Mouse (Mus musculus) lung, embryonic 16.5 days (tissue): ENCODE results near the gene Tnrc6b. TPM values are rescaled to one million over a fixed set of nuclear protein-coding genes. Genes with fewer than 3 reads are reported as not detected.
"Not testable (repeated sequence)": the region's sequence is repeated elsewhere in the genome, so short reads cannot be mapped to it uniquely, and the experiment has no call there.

Experiments
- ATAC-seq: fragments of 200-750 bp; cut with Nextera tagmentation; 2 replicates; pipeline ENCODE4 v1.8.0; 2017; ENCODE audit warnings: low read depth, mild to moderate bottlenecking, moderate library complexity
- H3K27ac ChIP-seq: fragments of 300-500 bp; sonication (generic); 2 replicates; pipeline ENCODE4 v1.5.1; 2014; ENCODE audit warnings: mild to moderate bottlenecking, control low read depth, low read length
- H3K27me3 ChIP-seq: fragments of 300-500 bp; sonication (generic); 2 replicates; pipeline ENCODE4 v1.6.1; 2014; ENCODE audit warnings: low read depth, low read length, mixed read lengths; ENCODE audit not compliant: control insufficient read depth, insufficient read depth
- H3K36me3 ChIP-seq: fragments of 300-500 bp; sonication (generic); 2 replicates; pipeline ENCODE4 v1.6.1; 2014; ENCODE audit warnings: low read length; ENCODE audit not compliant: control insufficient read depth, insufficient read depth
- H3K4me1 ChIP-seq: fragments of 300-500 bp; sonication (generic); replicated peaks from 2 replicates; pipeline ENCODE4 v1.6.1; 2014; ENCODE audit warnings: low read length, mixed read lengths; ENCODE audit not compliant: control insufficient read depth, insufficient read depth
- H3K4me2 ChIP-seq: fragments of 300-500 bp; sonication (generic); 2 replicates; pipeline ENCODE4 v1.6.1; 2014; ENCODE audit warnings: low read depth, low read length, control low read depth
- H3K4me3 ChIP-seq: fragments of 300-500 bp; sonication (generic); 2 replicates; pipeline ENCODE4 v1.5.1; 2014; ENCODE audit warnings: mild to moderate bottlenecking, low read length, control low read depth
- H3K9ac ChIP-seq: fragments of 300-500 bp; sonication (generic); 2 replicates; pipeline ENCODE4 v1.6.1; 2014; ENCODE audit warnings: low read length, control low read depth
- H3K9me3 ChIP-seq: fragments of 300-500 bp; sonication (generic); 2 replicates; pipeline ENCODE4 v1.6.1; 2016; ENCODE audit warnings: low read length; ENCODE audit not compliant: control insufficient read depth
- WGBS: fragments of 180-500 bp; shearing (Covaris S2); extraction: QIAGEN DNeasy Blood & Tissue Kit; methylation state at CpG from one replicate; pipeline ENCODE4 v1.1.7; 2014; 5-methylcytosine and 5-hydroxymethylcytosine counted together
- polyA plus RNA-seq: library from polyadenylated mRNA; unstranded; fragments of >200 nt; fragmentation: Nextera tagmentation; extraction: Ambion mirVana; gene quantifications from 2 replicates; pipeline ENCODE4 v1.2.1, GENCODE M21; 2015

The Tnrc6b gene
- polyA plus RNA-seq, 1 experiment from 2014 or later: 30.8 TPM

GRCm38 (mm10) chr15:80859366-80859765 is 148.3 kb downstream of the Tnrc6b start:
- no peak for ATAC-seq
- Histone ChIP-seq H3K27ac (no peak overlapping the region), H3K36me3 (peaks cover 2% of the 10 kb centered on the region), H3K4me1 (no peaks in the 10 kb centered on the region), H3K9ac (no peak overlapping the region), H3K27me3 (no peaks in the 10 kb centered on the region), H3K4me2 (no peak overlapping the region), H3K4me3 (no peak overlapping the region), H3K9me3 (no peaks in the 10 kb centered on the region)
- WGBS: 89% methylated on average over 2 of the region's 2 CpGs

- Histone ChIP-seq H3K27me3 (no peaks in the 10 kb centered on the region), H3K4me1 (no peaks in the 10 kb centered on the region), H3K9me3 (no peaks in the 10 kb centered on the region), H3K9ac (no peak overlapping the region), H3K4me3 (no peak overlapping the region), H3K27ac (no peak overlapping the region), H3K36me3 (peaks cover 4% of the 10 kb centered on the region), H3K4me2 (no peak overlapping the region)
- no peak for ATAC-seq
- 95% methylated on average over 1 of the region's 1 CpGs for WGBS
Observed at GRCm38 (mm10) chr15:80861302-80861701, 150.2 kb downstream of the Tnrc6b start.

GRCm38 (mm10) chr15:80862027-80862426 is 150.9 kb downstream of the Tnrc6b start:
- H3K4me2 ChIP-seq: no peak overlapping the region
- no peak for ATAC-seq
- peaks cover 4% of the 10 kb centered on the region for H3K36me3 ChIP-seq
- no peak overlapping the region for H3K4me3 ChIP-seq
- H3K27ac ChIP-seq: no peak overlapping the region
- 73% methylated on average over 2 of the region's 2 CpGs for WGBS
- H3K9ac ChIP-seq: no peak overlapping the region
- H3K4me1 ChIP-seq: no peaks in the 10 kb centered on the region
- no peaks in the 10 kb centered on the region for H3K9me3 ChIP-seq
- no peaks in the 10 kb centered on the region for H3K27me3 ChIP-seq

- not testable (repeated sequence) for ATAC-seq, H3K4me2 ChIP-seq, H3K27ac ChIP-seq, H3K9me3 ChIP-seq, H3K36me3 ChIP-seq, H3K27me3 ChIP-seq, H3K4me3 ChIP-seq, H3K9ac ChIP-seq, H3K4me1 ChIP-seq
- WGBS: 93% methylated on average over 4 of the region's 4 CpGs
Observed at GRCm38 (mm10) chr15:80868603-80869002, 157.5 kb downstream of the Tnrc6b start.

- no peaks in the 10 kb centered on the region for H3K9me3 ChIP-seq
- H3K4me1 ChIP-seq: no peaks in the 10 kb centered on the region
- ATAC-seq: no peak
- 75% methylated on average over 3 of the region's 3 CpGs for WGBS
- peaks cover 24% of the 10 kb centered on the region for H3K36me3 ChIP-seq
- no peak overlapping the region for H3K27ac ChIP-seq
- H3K4me2 ChIP-seq: no peak overlapping the region
- no peak overlapping the region for H3K4me3 ChIP-seq
- H3K27me3 ChIP-seq: no peaks in the 10 kb centered on the region
- no peak overlapping the region for H3K9ac ChIP-seq
Observed at GRCm38 (mm10) chr15:80874726-80875125, 163.6 kb downstream of the Tnrc6b start.

GRCm38 (mm10) chr15:80876231-80876630 is 165.1 kb downstream of the Tnrc6b start:
- H3K4me2 ChIP-seq: no peak overlapping the region
- no peaks in the 10 kb centered on the region for H3K4me1 ChIP-seq
- H3K27ac ChIP-seq: no peak overlapping the region
- peaks cover 38% of the 10 kb centered on the region for H3K36me3 ChIP-seq
- H3K9me3 ChIP-seq: no peaks in the 10 kb centered on the region
- H3K4me3 ChIP-seq: no peak overlapping the region
- H3K27me3 ChIP-seq: no peaks in the 10 kb centered on the region
- ATAC-seq: no peak
- 89% methylated on average over 21 of the region's 21 CpGs for WGBS
- no peak overlapping the region for H3K9ac ChIP-seq

GRCm38 (mm10) chr15:80884095-80884494 is 173.0 kb downstream of the Tnrc6b start:
- H3K4me3 ChIP-seq: no peak overlapping the region
- no peak for ATAC-seq
- no peaks in the 10 kb centered on the region for H3K9me3 ChIP-seq
- peaks cover 42% of the 10 kb centered on the region for H3K36me3 ChIP-seq
- H3K4me1 ChIP-seq: no peaks in the 10 kb centered on the region
- H3K9ac ChIP-seq: no peak overlapping the region
- H3K4me2 ChIP-seq: no peak overlapping the region
- 86% methylated on average over 8 of the region's 8 CpGs for WGBS
- H3K27ac ChIP-seq: no peak overlapping the region
- no peaks in the 10 kb centered on the region for H3K27me3 ChIP-seq

- WGBS: 82% methylated on average over 1 of the region's 1 CpGs
- Histone ChIP-seq H3K9me3 (no peaks in the 10 kb centered on the region), H3K27ac (no peak overlapping the region), H3K4me3 (no peak overlapping the region), H3K36me3 (peaks cover 27% of the 10 kb centered on the region), H3K4me2 (no peak overlapping the region), H3K4me1 (no peaks in the 10 kb centered on the region), H3K27me3 (no peaks in the 10 kb centered on the region), H3K9ac (no peak overlapping the region)
- no peak for ATAC-seq
Observed at GRCm38 (mm10) chr15:80886361-80887156, 175.4 kb downstream of the Tnrc6b start.

- Histone ChIP-seq H3K9me3 (no peaks in the 10 kb centered on the region), H3K4me3 (no peak overlapping the region), H3K36me3 (peaks cover 29% of the 10 kb centered on the region), H3K27me3 (no peaks in the 10 kb centered on the region), H3K4me1 (no peaks in the 10 kb centered on the region), H3K27ac (no peak overlapping the region), H3K9ac (no peak overlapping the region), H3K4me2 (no peak overlapping the region)
- WGBS: 93% methylated on average over 3 of the region's 3 CpGs
- ATAC-seq: no peak
Observed at GRCm38 (mm10) chr15:80892341-80892740, 181.2 kb downstream of the Tnrc6b start.
